Mouse (Mus musculus) lung, embryonic 16.5 days (tissue): ENCODE measurements around the gene Zfp784. TPM values are rescaled to one million over a fixed set of nuclear protein-coding genes. Genes with fewer than 3 reads are reported as not detected.
"Not testable (repeated sequence)": the region's sequence is repeated elsewhere in the genome, so short reads cannot be mapped to it uniquely, and the experiment has no call there.

Source experiments
- ATAC-seq: fragments of 200-750 bp; cut with Nextera tagmentation; 2 replicates; pipeline ENCODE4 v1.8.0; 2017; ENCODE audit warnings: low read depth, mild to moderate bottlenecking, moderate library complexity
- H3K27ac ChIP-seq: fragments of 300-500 bp; sonication (generic); 2 replicates; pipeline ENCODE4 v1.5.1; 2014; ENCODE audit warnings: mild to moderate bottlenecking, control low read depth, low read length
- H3K27me3 ChIP-seq: fragments of 300-500 bp; sonication (generic); 2 replicates; pipeline ENCODE4 v1.6.1; 2014; ENCODE audit warnings: low read depth, low read length, mixed read lengths; ENCODE audit not compliant: control insufficient read depth, insufficient read depth
- H3K36me3 ChIP-seq: fragments of 300-500 bp; sonication (generic); 2 replicates; pipeline ENCODE4 v1.6.1; 2014; ENCODE audit warnings: low read length; ENCODE audit not compliant: control insufficient read depth, insufficient read depth
- H3K4me1 ChIP-seq: fragments of 300-500 bp; sonication (generic); replicated peaks from 2 replicates; pipeline ENCODE4 v1.6.1; 2014; ENCODE audit warnings: low read length, mixed read lengths; ENCODE audit not compliant: control insufficient read depth, insufficient read depth
- H3K4me2 ChIP-seq: fragments of 300-500 bp; sonication (generic); 2 replicates; pipeline ENCODE4 v1.6.1; 2014; ENCODE audit warnings: low read depth, low read length, control low read depth
- H3K4me3 ChIP-seq: fragments of 300-500 bp; sonication (generic); 2 replicates; pipeline ENCODE4 v1.5.1; 2014; ENCODE audit warnings: mild to moderate bottlenecking, low read length, control low read depth
- H3K9ac ChIP-seq: fragments of 300-500 bp; sonication (generic); 2 replicates; pipeline ENCODE4 v1.6.1; 2014; ENCODE audit warnings: low read length, control low read depth
- H3K9me3 ChIP-seq: fragments of 300-500 bp; sonication (generic); 2 replicates; pipeline ENCODE4 v1.6.1; 2016; ENCODE audit warnings: low read length; ENCODE audit not compliant: control insufficient read depth
- WGBS: fragments of 180-500 bp; shearing (Covaris S2); extraction: QIAGEN DNeasy Blood & Tissue Kit; methylation state at CpG from one replicate; pipeline ENCODE4 v1.1.7; 2014; 5-methylcytosine and 5-hydroxymethylcytosine counted together
- polyA plus RNA-seq: library from polyadenylated mRNA; unstranded; fragments of >200 nt; fragmentation: Nextera tagmentation; extraction: Ambion mirVana; gene quantifications from 2 replicates; pipeline ENCODE4 v1.2.1, GENCODE M21; 2015

The Zfp784 gene
- polyA plus RNA-seq, 1 experiment from 2014 or later: 4.9 TPM

DNA sequence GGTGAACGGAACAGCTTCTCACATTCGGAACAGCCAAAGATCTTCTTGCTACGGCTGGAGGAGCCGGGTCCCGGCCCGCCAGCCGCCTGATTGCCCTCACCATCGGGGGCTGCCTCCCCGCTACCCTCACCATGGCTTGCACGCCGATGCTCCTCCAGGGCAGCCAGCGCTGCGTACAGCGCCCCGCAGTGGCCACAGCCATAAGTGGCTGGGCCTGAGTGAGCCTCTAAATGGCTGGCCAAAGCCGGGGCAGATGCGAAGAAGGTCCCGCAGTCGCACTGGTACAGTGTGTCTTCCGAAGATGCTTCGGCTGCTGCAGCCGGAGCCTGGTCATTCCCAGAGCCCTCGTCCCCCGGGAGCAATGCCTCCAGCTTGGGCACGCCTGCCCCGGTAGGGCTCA lies 30.0 kb downstream of the Zfp784 start:
- Histone ChIP-seq H3K9ac (no peak overlapping the region), H3K4me3 (no peak overlapping the region), H3K36me3 (peaks cover 53% of the 10 kb centered on the region), H3K27ac (no peak overlapping the region), H3K4me1 (peaks cover 4% of the 10 kb centered on the region), H3K27me3 (no peaks in the 10 kb centered on the region), H3K4me2 (no peak overlapping the region), H3K9me3 (no peaks in the 10 kb centered on the region)
- WGBS: 99% methylated on average over 26 of the region's 26 CpGs
- ATAC-seq: no peak

DNA sequence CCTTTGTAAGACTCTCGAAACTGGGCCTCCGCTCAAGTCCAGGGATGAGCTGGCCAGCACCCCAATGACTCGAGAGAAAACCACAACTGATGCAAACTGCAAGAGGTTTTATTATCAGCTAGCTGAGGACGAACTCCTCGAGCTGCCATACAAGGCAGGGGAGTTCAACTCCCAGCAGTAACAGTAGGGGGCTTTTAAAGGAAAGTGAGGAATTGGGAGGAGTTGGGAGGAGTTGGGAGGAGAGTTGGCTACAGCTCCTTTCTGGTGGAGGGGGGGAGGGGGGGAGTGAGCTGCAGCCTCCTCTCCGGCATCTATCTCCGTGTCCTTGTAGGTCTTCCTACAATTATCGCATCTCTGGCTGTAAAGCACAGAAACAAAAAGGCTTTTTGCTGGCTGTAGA lies 35.4 kb downstream of the Zfp784 start:
- not testable (repeated sequence) for H3K9me3 ChIP-seq, H3K4me3 ChIP-seq, H3K9ac ChIP-seq, H3K27ac ChIP-seq, H3K27me3 ChIP-seq, H3K36me3 ChIP-seq, ATAC-seq, H3K4me1 ChIP-seq, H3K4me2 ChIP-seq
- WGBS: 65% methylated on average over 8 of the region's 8 CpGs

DNA sequence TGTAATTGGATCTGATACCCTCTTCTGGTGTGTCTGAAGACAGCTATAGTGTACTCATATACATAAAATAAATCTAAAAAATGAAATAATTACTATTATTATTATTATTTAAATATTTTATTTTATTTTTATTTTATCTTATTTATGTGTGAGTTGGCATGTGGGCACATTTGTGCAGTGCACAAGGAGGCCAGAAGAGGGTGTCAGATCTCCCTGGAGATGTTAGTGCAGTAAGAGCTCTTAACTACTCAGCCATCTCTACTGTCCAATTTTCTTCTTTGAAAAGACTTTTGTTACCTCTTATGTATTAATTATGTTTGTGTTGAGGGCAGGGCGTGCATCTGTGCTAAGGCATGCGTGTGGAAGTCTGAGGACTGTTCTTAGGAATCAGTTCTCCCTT lies 38.4 kb downstream of the Zfp784 start:
- Histone ChIP-seq H3K4me1 (peaks cover 10% of the 10 kb centered on the region; the same call in 1 of the 2 replicates), H3K4me3 (no peak overlapping the region), H3K9ac (no peak overlapping the region), H3K9me3 (no peaks in the 10 kb centered on the region), H3K27me3 (no peaks in the 10 kb centered on the region), H3K36me3 (no peaks in the 10 kb centered on the region), H3K27ac (no peak overlapping the region), H3K4me2 (no peak overlapping the region)
- WGBS: 58% methylated on average over 2 of the region's 2 CpGs
- ATAC-seq: no peak

DNA sequence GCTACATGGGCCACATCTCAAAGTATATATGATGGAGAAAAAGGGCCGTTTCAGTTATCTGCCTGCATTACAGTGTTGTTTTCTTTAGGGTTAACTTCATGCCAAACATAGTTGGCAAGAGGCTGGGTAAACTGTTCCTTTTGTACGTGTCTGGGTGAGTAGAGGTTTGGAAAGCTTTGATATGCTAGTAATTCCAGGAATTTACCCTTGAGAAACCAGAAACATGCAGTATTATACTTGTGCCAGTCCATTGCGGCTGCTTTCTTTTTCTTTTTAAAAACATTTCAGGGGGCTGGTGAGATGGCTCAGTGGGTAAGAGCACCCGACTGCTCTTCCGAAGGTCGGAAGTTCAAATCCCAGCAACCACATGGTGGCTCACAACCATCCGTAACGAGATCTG lies 41.3 kb downstream of the Zfp784 start:
- H3K36me3 ChIP-seq: peaks cover 16% of the 10 kb centered on the region
- H3K27ac ChIP-seq: no peak overlapping the region; the same call in 1 of the 2 replicates
- H3K9ac ChIP-seq: no peak overlapping the region; the same call in 1 of the 2 replicates
- H3K4me1 ChIP-seq: peaks cover 16% of the 10 kb centered on the region; the same call in 1 of the 2 replicates
- H3K4me3 ChIP-seq: peak overlapping the region; percentile 80
- peak; percentile 15; the same call in 1 of the 2 replicates for ATAC-seq
- peak overlapping the region; percentile 60 for H3K4me2 ChIP-seq
- 0 out of 2 replicates have a peak, but pooled peaks cover 2% of the 10 kb centered on the region for H3K9me3 ChIP-seq
- WGBS: 42% methylated on average over 6 of the region's 8 CpGs
- H3K27me3 ChIP-seq: no peaks in the 10 kb centered on the region; the same call in 1 of the 2 replicates

DNA sequence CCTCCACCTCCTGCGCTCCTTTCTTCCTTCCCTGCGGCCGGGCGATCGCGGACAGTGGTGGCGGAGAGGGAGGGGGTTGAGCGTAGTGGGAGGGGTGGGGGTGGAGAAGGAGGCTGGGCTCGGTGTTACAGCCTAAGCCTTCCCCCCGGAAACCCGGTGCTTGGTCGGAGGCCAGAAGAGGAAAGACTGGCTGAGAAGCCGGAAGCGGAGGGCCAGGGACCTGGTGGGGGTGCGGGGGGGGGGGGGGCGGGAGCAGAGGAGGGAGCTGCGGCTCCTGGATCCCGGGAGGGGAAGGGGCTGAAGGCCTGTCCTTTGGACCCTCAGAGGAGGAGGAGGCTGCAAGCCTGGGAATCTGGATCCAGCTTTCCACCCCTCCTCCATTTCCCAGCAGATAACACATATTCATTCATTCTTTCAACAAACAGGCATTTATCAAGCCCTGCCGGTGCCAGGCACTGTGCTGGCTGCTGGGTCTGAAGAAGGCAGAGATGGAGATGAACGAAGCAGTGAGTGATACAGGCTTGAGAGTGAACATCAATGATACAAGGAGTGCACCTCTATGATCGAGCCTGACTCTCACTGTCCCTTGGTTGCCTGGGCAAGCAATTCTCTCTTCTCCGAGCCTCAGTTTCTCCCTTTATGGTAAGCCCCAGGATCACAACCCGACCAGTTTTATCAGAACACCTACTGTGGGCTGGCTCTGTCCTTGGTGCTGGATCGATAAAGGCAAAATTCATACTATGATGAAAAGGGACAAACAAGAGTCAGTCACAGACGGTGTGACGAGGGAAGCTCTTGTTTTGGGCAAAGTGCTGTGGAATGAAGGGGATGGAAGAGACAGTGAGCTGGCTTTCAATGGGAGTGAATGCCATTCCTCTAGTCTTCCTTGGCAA lies 42.0 kb downstream of the Zfp784 start, which contains the start of gene Zfp579:
Gene Zfp579 (minus strand): TSS at position 156 of the 893 bp plus-strand sequence.
- Histone ChIP-seq H3K27me3 (no peaks in the 10 kb centered on the region; the same call in 1 of the 2 replicates), H3K9me3 (0 out of 2 replicates have a peak, but pooled peaks cover 2% of the 10 kb centered on the region), H3K4me2 (peak within 1 kb of the TSS; percentile 60), H3K9ac (peak within 1 kb of the TSS; percentile 79), H3K4me1 (peaks cover 16% of the 10 kb centered on the region; the same call in 1 of the 2 replicates), H3K36me3 (peaks cover 21% of the 10 kb centered on the region), H3K27ac (peak within 1 kb of the TSS; percentile 76), H3K4me3 (peak within 1 kb of the TSS; percentile 80)
- WGBS: 2% methylated on average over 19 of the region's 26 CpGs
- peak; percentile 92 for ATAC-seq

DNA sequence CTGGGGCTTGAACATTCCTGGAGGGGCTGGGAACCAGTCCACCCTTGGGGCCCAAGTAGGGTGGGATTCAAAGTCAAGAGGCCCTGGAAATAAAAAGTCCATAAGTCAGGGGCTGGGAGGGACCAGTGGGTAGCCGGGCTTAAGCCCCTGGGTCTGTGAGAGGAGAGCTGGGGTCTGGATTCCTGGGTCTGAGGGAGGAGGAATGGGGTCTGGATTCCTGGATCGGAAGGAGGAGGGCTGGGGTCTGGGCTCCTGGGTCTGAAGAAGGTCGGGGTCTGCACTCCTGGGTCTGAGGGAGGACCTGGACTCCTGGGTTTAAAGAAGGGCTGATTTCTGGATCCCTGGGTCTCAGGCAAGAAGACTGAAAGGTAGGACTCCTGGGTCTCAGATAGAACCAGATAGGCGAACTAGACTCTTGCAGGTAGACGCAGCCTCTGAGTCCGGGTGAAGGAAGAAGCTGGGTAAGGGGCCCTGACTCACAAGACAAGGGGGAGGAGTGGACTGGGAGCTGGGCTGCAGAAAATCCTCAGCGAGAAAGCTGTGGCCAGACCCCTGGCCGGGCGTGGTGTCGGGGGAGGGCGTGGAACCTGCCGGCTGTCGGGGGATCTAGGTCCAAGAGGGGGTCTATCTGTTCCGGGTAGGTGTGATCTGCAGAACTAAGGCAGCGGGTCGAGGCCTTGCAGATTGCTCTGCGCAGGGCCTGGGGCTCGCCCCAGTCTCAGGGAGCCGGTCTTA lies 42.8 kb downstream of the Zfp784 start:
- Histone ChIP-seq H3K4me2 (peak overlapping the region; percentile 60), H3K36me3 (peaks cover 21% of the 10 kb centered on the region), H3K9ac (peak overlapping the region; percentile 79), H3K27me3 (no peaks in the 10 kb centered on the region; the same call in 1 of the 2 replicates), H3K4me3 (peak overlapping the region; percentile 80), H3K27ac (peak overlapping the region; percentile 40), H3K9me3 (0 out of 2 replicates have a peak, but pooled peaks cover 2% of the 10 kb centered on the region), H3K4me1 (peaks cover 16% of the 10 kb centered on the region; the same call in 1 of the 2 replicates)
- 6% methylated on average over 18 of the region's 19 CpGs for WGBS
- ATAC-seq: peak; percentile 46

DNA sequence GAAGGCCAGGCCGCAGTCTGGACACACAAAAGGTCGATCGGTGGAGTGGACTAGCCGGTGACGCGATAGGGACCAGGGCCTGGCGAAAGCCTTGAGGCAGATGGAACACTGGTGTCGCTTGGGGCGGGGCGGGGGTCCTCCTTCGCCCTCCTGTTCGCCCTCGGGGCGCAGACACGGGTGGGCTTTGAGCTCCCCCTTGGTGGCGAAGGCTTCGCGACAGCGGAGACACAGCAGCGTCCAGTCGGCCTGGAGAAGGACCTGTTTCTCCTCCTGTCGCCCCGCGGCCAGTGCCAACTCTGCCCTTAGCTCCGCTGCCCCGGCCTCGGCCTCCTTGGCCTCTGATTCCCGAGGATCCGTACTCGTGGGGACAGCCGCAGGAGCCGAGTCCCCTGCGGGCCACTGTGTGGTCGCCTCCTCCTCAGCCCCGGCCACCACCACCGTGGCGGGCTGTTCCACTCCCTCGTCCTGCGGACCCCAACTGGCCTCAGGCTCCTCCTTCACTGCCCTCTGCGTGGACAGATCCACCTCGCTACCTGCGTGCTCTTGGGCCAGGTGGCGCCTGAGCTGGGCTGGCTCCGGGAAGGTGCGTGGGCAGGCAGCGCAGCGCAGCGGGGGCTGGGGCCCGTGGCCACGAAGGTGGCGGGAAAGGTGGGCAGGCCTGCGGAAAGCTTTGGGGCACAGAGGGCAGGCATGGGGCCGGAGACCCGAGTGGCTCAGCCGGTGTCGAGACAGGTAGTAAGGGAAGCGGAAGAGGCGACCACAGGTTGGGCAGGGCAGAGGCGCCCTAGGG lies 44.1 kb downstream of the Zfp784 start:
- no peak overlapping the region for H3K4me3 ChIP-seq

DNA sequence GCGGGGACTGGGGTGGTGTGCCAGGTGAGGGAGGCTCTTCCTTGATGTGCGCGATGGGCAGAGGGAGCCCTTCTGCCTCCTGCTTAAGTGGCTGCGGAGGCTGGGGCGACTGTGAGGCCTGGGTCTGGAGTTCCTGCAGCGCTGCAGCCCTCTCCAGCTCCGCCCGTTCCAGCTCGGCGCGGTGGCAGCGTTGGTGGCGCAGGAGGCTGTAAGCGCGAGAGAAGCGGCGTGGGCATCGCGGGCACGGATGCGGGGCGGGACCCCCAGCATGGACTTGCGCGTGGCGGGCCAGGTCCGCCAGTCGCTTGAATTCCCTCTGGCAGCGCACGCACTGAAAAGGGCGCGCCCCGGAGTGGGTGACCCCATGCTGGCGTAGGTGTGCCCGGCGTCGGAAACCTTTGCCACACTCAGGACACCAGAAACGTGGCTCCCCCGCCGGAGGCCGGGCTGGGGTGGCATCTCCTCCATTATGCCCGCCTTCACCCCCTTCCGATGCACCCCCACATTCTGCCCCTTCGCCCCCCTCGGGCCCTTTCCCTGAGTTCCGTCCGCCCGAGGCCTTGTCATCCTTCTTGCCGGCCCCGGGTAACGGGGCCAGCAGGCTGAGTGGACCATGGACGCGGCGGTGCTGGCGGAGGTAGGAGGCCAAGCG lies 44.8 kb downstream of the Zfp784 start:
- no peak overlapping the region for H3K27ac ChIP-seq
- H3K9me3 ChIP-seq: 0 out of 2 replicates have a peak, but pooled peaks cover 2% of the 10 kb centered on the region
- ATAC-seq: no peak
- peaks cover 21% of the 10 kb centered on the region for H3K36me3 ChIP-seq
- H3K27me3 ChIP-seq: no peaks in the 10 kb centered on the region; the same call in 1 of the 2 replicates
- H3K4me2 ChIP-seq: no peak overlapping the region
- no peak overlapping the region for H3K9ac ChIP-seq
- H3K4me1 ChIP-seq: peaks cover 16% of the 10 kb centered on the region; the same call in 1 of the 2 replicates
- no peak overlapping the region for H3K4me3 ChIP-seq
- 56% methylated on average over 55 of the region's 55 CpGs for WGBS

More for the DNA sequence above, 44.1 kb downstream of the Zfp784 start:
- WGBS: 55% methylated on average over 57 of the region's 59 CpGs
- Histone ChIP-seq H3K4me1 (peaks cover 16% of the 10 kb centered on the region; the same call in 1 of the 2 replicates), H3K36me3 (peaks cover 21% of the 10 kb centered on the region), H3K27ac (no peak overlapping the region), H3K9ac (0 out of 2 replicates have a peak overlapping the region, but pooled peaks have one; percentile 79), H3K27me3 (no peaks in the 10 kb centered on the region; the same call in 1 of the 2 replicates), H3K9me3 (0 out of 2 replicates have a peak, but pooled peaks cover 2% of the 10 kb centered on the region), H3K4me2 (peak overlapping the region; percentile 60; the same call in 1 of the 2 replicates)
- no peak for ATAC-seq
